Mouse (Mus musculus): ENCODE results near the gene Fkbp11.

GRCm38 (mm10) chr15:98729791-98730545 is 2.0 kb upstream of the Fkbp11 start:
- TF ChIP-seq CTCF (IDR thresholded peaks at IDR 0.05; ENCODE audit: extremely low read depth, insufficient read depth, low read length) (no peak), POLR2A (IDR thresholded peaks at IDR 0.05; ENCODE audit: extremely low read depth, insufficient read depth, low read length) (no peak)

Data from cortical plate, adult 2 months (tissue).